In the genomic region with DNA sequence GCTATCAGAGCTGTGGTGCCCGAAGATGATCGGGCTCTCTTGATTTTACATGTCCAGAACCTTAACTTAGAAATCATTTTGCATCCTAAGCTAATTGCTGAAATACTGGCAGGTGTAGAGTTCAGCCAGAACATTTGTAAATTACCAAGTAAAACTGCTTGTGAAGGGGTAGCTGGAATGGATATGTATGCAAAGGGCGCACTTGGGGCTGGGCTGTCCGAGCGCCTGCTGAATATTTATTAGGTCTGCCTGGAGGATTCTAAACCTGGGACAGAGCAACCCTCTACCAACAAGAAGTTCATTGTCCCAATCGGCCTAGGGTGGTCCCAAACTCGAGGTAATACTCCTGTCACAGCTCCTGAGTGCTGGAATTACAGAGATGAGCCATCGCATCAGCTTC, we compare ENCODE assay signal across 9 mouse cellular contexts. TPM values are rescaled to one million over a fixed set of nuclear protein-coding genes. Genes with fewer than 3 reads are reported as not detected.
DNase-seq lines count a peak whose midpoint lies in the region; ATAC-seq lines count a peak whose summit lies in the region.
"Had no signal": no experiment of that assay in that cellular context is flagged by ENCODE, and none has a peak within 500 bp of the region (broad histone marks: within the 10 kb centered on the region; RNA-seq: fewer than 3 reads in every experiment).

No protein-coding gene starts in this region.

- WGBS in kidney, embryonic 14.5 days: 57% methylated on average over 8 of the region's 8 CpGs
- WGBS in embryonic facial prominence, embryonic 13.5 days: 52% methylated on average over 8 of the region's 8 CpGs
- WGBS in hindbrain, embryonic 16.5 days: 39% methylated on average over 8 of the region's 8 CpGs
- WGBS in midbrain, embryonic 13.5 days: 48% methylated on average over 8 of the region's 8 CpGs

- no peak for DNase-seq in kidney, postnatal 14 days
- no peak for DNase-seq in urinary bladder, postnatal 25 days (ENCODE audit: low spot score)
- no peak for DNase-seq in adrenal gland, adult (ENCODE audit: inconsistent age in 2 of 2, low spot score in 1 of 2)
- no peak for DNase-seq in testis, postnatal 14 days (ENCODE audit: low spot score)
- DNase-seq: thymus, postnatal 36 days had no signal

- H3K9me3 ChIP-seq in kidney, embryonic 14.5 days (ENCODE audit: control insufficient read depth, low read length): no peaks in the 10 kb centered on the region
- no peaks in the 10 kb centered on the region for H3K9me3 ChIP-seq in embryonic facial prominence, embryonic 13.5 days
- no peaks in the 10 kb centered on the region for H3K9me3 ChIP-seq in hindbrain, embryonic 16.5 days (ENCODE audit: control insufficient read depth, low read length)
- H3K9me3 ChIP-seq in midbrain, embryonic 13.5 days: no peaks in the 10 kb centered on the region

- no peak overlapping the region for H3K27ac ChIP-seq in kidney, embryonic 14.5 days (ENCODE audit: low read depth, low read length)
- no peak overlapping the region for H3K27ac ChIP-seq in embryonic facial prominence, embryonic 13.5 days
- H3K27ac ChIP-seq in hindbrain, embryonic 16.5 days (ENCODE audit: low read depth, low read length): no peak overlapping the region
- H3K27ac ChIP-seq in midbrain, embryonic 13.5 days: no peak overlapping the region

- no peaks in the 10 kb centered on the region for H3K27me3 ChIP-seq in kidney, embryonic 14.5 days (ENCODE audit: control insufficient read depth, insufficient read depth, low read length)
- peaks cover 6% of the 10 kb centered on the region for H3K27me3 ChIP-seq in embryonic facial prominence, embryonic 13.5 days
- no peaks in the 10 kb centered on the region for H3K27me3 ChIP-seq in hindbrain, embryonic 16.5 days (replicated peaks; ENCODE audit: control insufficient read depth, insufficient read depth, low read length)
- peaks cover 18% of the 10 kb centered on the region for H3K27me3 ChIP-seq in midbrain, embryonic 13.5 days

- H3K4me1 ChIP-seq in kidney, embryonic 14.5 days (ENCODE audit: control insufficient read depth, insufficient read depth, low read length): no peaks in the 10 kb centered on the region
- peaks cover 18% of the 10 kb centered on the region for H3K4me1 ChIP-seq in embryonic facial prominence, embryonic 13.5 days
- peaks cover 8% of the 10 kb centered on the region for H3K4me1 ChIP-seq in hindbrain, embryonic 16.5 days (ENCODE audit: control insufficient read depth, insufficient read depth, low read depth, low read length)
- peaks cover 34% of the 10 kb centered on the region for H3K4me1 ChIP-seq in midbrain, embryonic 13.5 days (replicated peaks)

- H3K9ac ChIP-seq in kidney, embryonic 14.5 days (ENCODE audit: low read depth, low read length): peak overlapping the region; percentile 78; the same call in 1 of the 2 replicates
- no peak overlapping the region for H3K9ac ChIP-seq in embryonic facial prominence, embryonic 13.5 days
- H3K9ac ChIP-seq in hindbrain, embryonic 16.5 days (ENCODE audit: low read depth, low read length): peak overlapping the region; percentile 92
- peak overlapping the region; percentile 86; the same call in 1 of the 2 replicates for H3K9ac ChIP-seq in midbrain, embryonic 13.5 days (replicated peaks)

- no peak for ATAC-seq in kidney, embryonic 14.5 days (ENCODE audit: low FRiP score, low TSS enrichment)
- ATAC-seq in embryonic facial prominence, embryonic 13.5 days (ENCODE audit: insufficient number of reproducible peaks, insufficient read depth, low FRiP score, low TSS enrichment, low read depth): no peak
- ATAC-seq in hindbrain, embryonic 16.5 days: no peak
- no peak for ATAC-seq in midbrain, embryonic 13.5 days

- H3K4me3 ChIP-seq in kidney, embryonic 14.5 days (ENCODE audit: low read length): peak overlapping the region; percentile 76
- peak overlapping the region; percentile 76 for H3K4me3 ChIP-seq in embryonic facial prominence, embryonic 13.5 days
- H3K4me3 ChIP-seq in hindbrain, embryonic 16.5 days (ENCODE audit: low read length): peak overlapping the region; percentile 83
- H3K4me3 ChIP-seq in midbrain, embryonic 13.5 days (replicated peaks): peak overlapping the region; percentile 76

- no peaks in the 10 kb centered on the region for H3K36me3 ChIP-seq in kidney, embryonic 14.5 days (ENCODE audit: control insufficient read depth, insufficient read depth, low read length)
- H3K36me3 ChIP-seq in embryonic facial prominence, embryonic 13.5 days: no peaks in the 10 kb centered on the region
- H3K36me3 ChIP-seq in hindbrain, embryonic 16.5 days (ENCODE audit: control insufficient read depth, insufficient read depth, low read length): no peaks in the 10 kb centered on the region
- H3K36me3 ChIP-seq in midbrain, embryonic 13.5 days: no peaks in the 10 kb centered on the region

- peak overlapping the region; percentile 98 for H3K4me2 ChIP-seq in kidney, embryonic 14.5 days (replicated peaks; ENCODE audit: low read depth, low read length)
- H3K4me2 ChIP-seq in embryonic facial prominence, embryonic 13.5 days: peak overlapping the region; percentile 100
- H3K4me2 ChIP-seq in hindbrain, embryonic 16.5 days (ENCODE audit: low read length): peak overlapping the region; percentile 97
- H3K4me2 ChIP-seq in midbrain, embryonic 13.5 days (replicated peaks): peak overlapping the region; percentile 96

RNA-seq across cellular contexts. Expression of gene Prkca, which starts 1.0 kb away (rescaled TPM):
- 6.7 and 10.9 TPM in 2 replicates for polyA plus RNA-seq in kidney, embryonic 14.5 days (2014; fragmentation: Nextera tagmentation; extraction: Ambion mirVana)
- 9.0 and 10.2 TPM in 2 replicates for polyA plus RNA-seq in embryonic facial prominence, embryonic 13.5 days (2015; fragmentation: Nextera tagmentation; extraction: Ambion mirVana)
- 7.3 and 7.4 TPM in 2 replicates for polyA plus RNA-seq in hindbrain, embryonic 16.5 days (2015; fragmentation: Nextera tagmentation; extraction: Ambion mirVana)
- 3.3 and 4.6 TPM in 2 replicates for polyA plus RNA-seq in midbrain, embryonic 13.5 days (2015; fragmentation: Nextera tagmentation; extraction: Ambion mirVana)

RNA-seq across cellular contexts. Expression of gene Apoh, which starts 1.6 kb away (rescaled TPM):
- not detected in 2 replicates for polyA plus RNA-seq in kidney, embryonic 14.5 days (2014; fragmentation: Nextera tagmentation; extraction: Ambion mirVana)
- polyA plus RNA-seq in embryonic facial prominence, embryonic 13.5 days (2015; fragmentation: Nextera tagmentation; extraction: Ambion mirVana): 0.46 and 8.6 TPM in 2 replicates
- 0.39 and 0.43 TPM in 2 replicates for polyA plus RNA-seq in hindbrain, embryonic 16.5 days (2015; fragmentation: Nextera tagmentation; extraction: Ambion mirVana)
- 0.13 TPM in 1 of 2 replicates, not detected in the other for polyA plus RNA-seq in midbrain, embryonic 13.5 days (2015; fragmentation: Nextera tagmentation; extraction: Ambion mirVana)
